Mouse (Mus musculus): ENCODE results near the gene Ugt2b1. TPM values are rescaled to one million over a fixed set of nuclear protein-coding genes. Genes with fewer than 3 reads are reported as not detected.

Gene Ugt2b1
- polyA plus RNA-seq (2014; fragmentation: Illumina TruSeq; extraction: RNeasy Lipid Tissue Mini Kit (QIAGEN cat#74804); ENCODE audit: low read depth, low replicate concordance), result 0.98 TPM

GRCm38 (mm10) chr5:86926426-86926825 lies at the start of gene Ugt2b1:
Gene Ugt2b1 (minus strand): TSS chr5:86926530.

GRCm38 (mm10) chr5:86906758-86907157 lies 19.6 kb downstream of the Ugt2b1 start, which contains the start of gene Ugt2b34:
Gene Ugt2b34 (minus strand): TSS chr5:86906937.

Other genes starting within 250 kb of the Ugt2b1 start
- not detected for gene Tmprss11e, start 180.7 kb downstream of the Ugt2b1 start, polyA plus RNA-seq (2014; fragmentation: Illumina TruSeq; extraction: RNeasy Lipid Tissue Mini Kit (QIAGEN cat#74804); ENCODE audit: low read depth, low replicate concordance)
- 273 TPM for gene Ythdc1, start 122.3 kb downstream of the Ugt2b1 start, polyA plus RNA-seq (2014; fragmentation: Illumina TruSeq; extraction: RNeasy Lipid Tissue Mini Kit (QIAGEN cat#74804); ENCODE audit: low read depth, low replicate concordance)
- 1,242 TPM for gene Ugt2b34, start 19.6 kb downstream of the Ugt2b1 start, polyA plus RNA-seq (2014; fragmentation: Illumina TruSeq; extraction: RNeasy Lipid Tissue Mini Kit (QIAGEN cat#74804); ENCODE audit: low read depth, low replicate concordance)
- 71.3 TPM for gene Ugt2b35, start 74.3 kb upstream of the Ugt2b1 start, polyA plus RNA-seq (2014; fragmentation: Illumina TruSeq; extraction: RNeasy Lipid Tissue Mini Kit (QIAGEN cat#74804); ENCODE audit: low read depth, low replicate concordance)
- 2.4 TPM for gene Ugt2b36, start 166.0 kb upstream of the Ugt2b1 start, polyA plus RNA-seq (2014; fragmentation: Illumina TruSeq; extraction: RNeasy Lipid Tissue Mini Kit (QIAGEN cat#74804); ENCODE audit: low read depth, low replicate concordance)
- 17.3 TPM for gene Ugt2b5, start 213.8 kb upstream of the Ugt2b1 start, polyA plus RNA-seq (2014; fragmentation: Illumina TruSeq; extraction: RNeasy Lipid Tissue Mini Kit (QIAGEN cat#74804); ENCODE audit: low read depth, low replicate concordance)

All from sigmoid colon, adult 10 weeks (tissue).